Mouse (Mus musculus): ENCODE data around the gene Dennd2d. TPM values are rescaled to one million over a fixed set of nuclear protein-coding genes. Genes with fewer than 3 reads are reported as not detected.

The Dennd2d gene
- under 1 TPM; 0.53 to 0.79 (median 0.69) TPM for total RNA-seq (2022)

GRCm38 (mm10) chr3:106482281-106483081 is at the start of gene Dennd2d:
Gene Dennd2d, plus strand, starts transcription at chr3:106482405.
- DNase-seq (ENCODE audit: low spot score): no peak

- peak; percentile 13 for DNase-seq (ENCODE audit: low spot score)
Measured at GRCm38 (mm10) chr3:106448571-106448970, 33.6 kb upstream of the Dennd2d start.

- no peak for DNase-seq (ENCODE audit: low spot score)
Measured at GRCm38 (mm10) chr3:106448995-106449394, 33.2 kb upstream of the Dennd2d start.

- DNase-seq (ENCODE audit: low spot score): no peak
Measured at GRCm38 (mm10) chr3:106449567-106449966, 32.6 kb upstream of the Dennd2d start.

GRCm38 (mm10) chr3:106452616-106453015 is 29.6 kb upstream of the Dennd2d start:
- DNase-seq (ENCODE audit: low spot score): no peak

GRCm38 (mm10) chr3:106457298-106457869 is 24.8 kb upstream of the Dennd2d start:
- DNase-seq (ENCODE audit: low spot score): no peak

GRCm38 (mm10) chr3:106462059-106462470 is 20.1 kb upstream of the Dennd2d start:
- DNase-seq (ENCODE audit: low spot score): no peak

GRCm38 (mm10) chr3:106462493-106462892 is 19.7 kb upstream of the Dennd2d start:
- no peak for DNase-seq (ENCODE audit: low spot score)

- no peak for DNase-seq (ENCODE audit: low spot score)
Measured at GRCm38 (mm10) chr3:106464750-106465149, 17.5 kb upstream of the Dennd2d start.

- no peak for DNase-seq (ENCODE audit: low spot score)
Measured at GRCm38 (mm10) chr3:106474210-106474609, 8.0 kb upstream of the Dennd2d start.

- no peak for DNase-seq (ENCODE audit: low spot score)
Measured at GRCm38 (mm10) chr3:106476863-106477262, 5.3 kb upstream of the Dennd2d start.

- no peak for DNase-seq (ENCODE audit: low spot score)
Measured at GRCm38 (mm10) chr3:106483297-106483696, 1.1 kb downstream of the Dennd2d start.

- DNase-seq (ENCODE audit: low spot score): no peak
Measured at GRCm38 (mm10) chr3:106483796-106484405, 1.7 kb downstream of the Dennd2d start.

- DNase-seq (ENCODE audit: low spot score): no peak
Measured at GRCm38 (mm10) chr3:106484861-106485260, 2.7 kb downstream of the Dennd2d start.

- no peak for DNase-seq (ENCODE audit: low spot score)
Measured at GRCm38 (mm10) chr3:106485810-106486209, 3.6 kb downstream of the Dennd2d start.

- DNase-seq (ENCODE audit: low spot score): no peak
Measured at GRCm38 (mm10) chr3:106487551-106487950, 5.3 kb downstream of the Dennd2d start.

GRCm38 (mm10) chr3:106490239-106490638 is 8.0 kb downstream of the Dennd2d start:
- DNase-seq (ENCODE audit: low spot score): no peak

GRCm38 (mm10) chr3:106492723-106493122 is 10.5 kb downstream of the Dennd2d start:
- no peak for DNase-seq (ENCODE audit: low spot score)

- no peak for DNase-seq (ENCODE audit: low spot score)
Measured at GRCm38 (mm10) chr3:106493202-106493601, 11.0 kb downstream of the Dennd2d start.

GRCm38 (mm10) chr3:106493882-106494281 is 11.7 kb downstream of the Dennd2d start:
- no peak for DNase-seq (ENCODE audit: low spot score)

- DNase-seq (ENCODE audit: low spot score): peak; percentile 39
Measured at GRCm38 (mm10) chr3:106494417-106494950, 12.3 kb downstream of the Dennd2d start.

GRCm38 (mm10) chr3:106495346-106496044 is 13.3 kb downstream of the Dennd2d start:
- DNase-seq (ENCODE audit: low spot score): no peak
